Mouse (Mus musculus): ENCODE measurements around the gene Ccdc24.

The Ccdc24 gene

DNA sequence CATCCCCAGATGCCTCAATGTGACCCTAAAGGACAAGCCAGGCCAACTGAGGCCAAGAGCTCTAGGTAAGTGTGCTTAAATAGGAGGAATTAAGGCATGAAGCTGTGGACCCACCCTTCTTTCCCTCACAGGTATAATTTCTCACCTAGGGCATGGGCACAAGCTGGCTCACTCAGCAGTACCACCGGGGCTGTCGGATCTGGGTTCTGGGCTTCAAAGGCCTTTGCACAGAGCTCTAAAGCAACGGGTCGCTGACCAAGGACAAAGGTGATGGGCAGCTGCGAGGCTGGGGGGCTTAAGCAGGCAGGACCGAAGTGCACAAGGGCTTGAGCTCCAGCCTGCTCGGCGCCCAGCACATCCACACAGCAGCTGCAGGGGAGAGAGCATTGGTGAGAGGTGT, 18.4 kb upstream of the Ccdc24 start:
- DNase-seq (ENCODE audit: low spot score): no peak

DNA sequence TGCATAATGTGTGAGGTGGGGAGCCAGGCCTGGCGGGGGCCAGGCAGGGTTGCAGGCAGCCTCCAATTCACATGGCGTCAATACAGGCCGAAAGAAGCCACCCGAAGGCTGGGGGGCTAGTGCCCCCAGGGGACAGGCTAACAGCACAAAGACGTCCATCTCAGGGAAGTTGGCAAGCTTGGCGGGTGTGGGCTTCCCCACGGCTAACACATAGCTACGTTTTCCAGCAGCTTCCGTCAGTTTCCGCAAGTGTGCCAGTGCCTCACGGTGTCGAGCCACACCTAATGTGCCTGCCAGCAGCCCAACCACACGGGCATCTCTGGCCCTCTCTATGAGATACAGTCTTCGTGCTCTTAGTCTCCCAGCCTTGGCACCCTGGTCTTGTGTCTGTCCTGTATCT, 17.7 kb upstream of the Ccdc24 start:
- DNase-seq (ENCODE audit: low spot score): no peak

DNA sequence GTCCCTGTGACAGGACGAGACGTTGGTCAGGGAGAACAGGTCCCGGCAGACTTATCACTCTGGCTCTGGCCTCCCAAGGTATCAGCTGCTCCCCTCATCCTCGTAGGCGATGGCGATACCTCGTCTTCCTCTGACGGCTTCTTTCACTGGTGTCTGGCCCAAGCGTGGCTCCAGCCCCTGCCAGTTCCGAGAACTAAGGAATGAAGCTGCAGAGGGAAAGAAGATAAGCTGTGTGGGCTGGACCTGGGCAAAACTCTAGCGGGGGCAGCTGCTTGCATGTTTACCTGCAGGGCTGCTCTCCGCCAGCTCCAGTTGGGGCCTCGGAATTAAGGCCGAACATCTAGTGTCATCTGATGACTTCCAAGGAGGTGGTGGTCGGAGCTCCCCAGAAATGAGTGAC, 17.1 kb upstream of the Ccdc24 start:
- no peak for DNase-seq (ENCODE audit: low spot score)

DNA sequence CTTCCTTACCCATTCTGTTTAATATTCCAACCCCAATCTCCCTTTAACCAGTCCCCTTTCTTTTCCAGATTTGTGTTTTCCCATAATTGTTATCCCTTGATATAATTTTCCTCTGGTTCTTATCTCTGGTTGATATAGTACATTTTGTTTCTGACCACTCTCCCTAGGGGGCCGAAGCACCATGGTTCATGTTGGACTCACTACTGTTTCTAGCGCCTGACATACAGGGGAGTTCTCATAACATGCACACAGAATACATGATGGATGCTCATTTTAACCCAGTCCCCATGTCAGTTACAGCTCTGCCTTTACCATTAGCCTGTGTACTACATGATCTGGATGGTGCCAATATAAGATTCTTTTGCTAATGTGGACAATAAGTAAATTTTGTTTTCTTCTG, 15.6 kb upstream of the Ccdc24 start:
- no peak for DNase-seq (ENCODE audit: low spot score)

DNA sequence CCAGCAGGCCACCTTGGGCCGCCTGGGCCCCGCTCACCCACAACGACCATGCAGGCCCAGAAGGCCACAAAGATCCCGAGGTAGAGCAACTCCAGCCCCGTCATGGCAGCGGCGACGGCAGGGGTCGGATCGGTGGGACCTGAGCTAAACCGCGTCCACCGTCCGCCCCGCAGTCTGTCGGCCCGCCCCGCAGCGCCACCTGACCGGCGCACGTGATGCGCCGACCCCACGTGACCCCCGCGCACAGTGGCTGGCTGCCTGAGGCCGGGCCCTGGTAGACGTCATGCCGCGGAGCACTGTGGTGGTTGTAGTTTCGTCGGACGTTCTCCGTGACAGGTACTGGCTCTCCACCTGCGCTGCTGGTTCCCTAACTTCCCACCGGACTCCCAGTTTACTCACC, 14.8 kb upstream of the Ccdc24 start, which contains the start of gene Atp6v0b:
Gene Atp6v0b (minus strand): TSS at position 201 of the 400 bp plus-strand sequence.
- DNase-seq (ENCODE audit: low spot score): peak; percentile 93

DNA sequence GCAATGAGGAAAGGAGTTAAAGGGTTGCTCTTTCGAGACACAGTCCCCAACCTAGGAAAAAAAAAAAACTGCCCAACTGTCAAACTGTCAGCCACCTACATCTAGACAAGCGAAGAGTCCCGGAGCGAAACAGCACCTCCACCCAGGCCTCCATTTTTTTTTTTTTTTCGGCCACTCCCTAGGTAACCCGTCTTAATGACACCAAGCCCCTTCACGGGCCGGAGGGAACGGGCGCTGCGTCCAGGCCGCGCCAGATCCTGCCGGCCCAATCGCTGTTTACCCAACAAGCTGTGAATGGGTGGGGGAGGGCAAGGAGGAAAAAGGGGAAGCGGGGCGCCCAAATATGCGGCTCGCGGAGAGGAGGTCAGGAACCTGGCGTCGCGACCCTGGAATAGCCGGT, 14.3 kb upstream of the Ccdc24 start:
- DNase-seq (ENCODE audit: low spot score): no peak

DNA sequence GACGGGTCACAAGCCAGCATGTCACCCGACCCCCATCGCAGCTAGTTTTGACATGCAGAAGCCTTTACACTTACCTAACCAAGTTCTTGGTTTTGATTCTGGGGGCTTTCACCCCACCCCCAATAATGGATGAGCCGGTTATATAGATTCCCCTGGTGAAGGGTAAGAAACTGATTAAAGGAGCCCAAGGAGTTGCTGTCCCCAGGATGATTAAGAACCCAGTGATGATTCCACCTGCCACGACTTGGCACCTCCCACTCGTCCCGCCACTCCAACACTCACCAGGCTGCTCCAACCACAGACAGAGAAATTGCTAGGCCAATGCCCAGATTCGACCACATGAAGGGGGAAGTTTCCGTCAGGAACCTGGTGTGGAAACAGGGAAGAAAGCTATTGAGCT, 13.6 kb upstream of the Ccdc24 start:
- no peak for DNase-seq (ENCODE audit: low spot score)

DNA sequence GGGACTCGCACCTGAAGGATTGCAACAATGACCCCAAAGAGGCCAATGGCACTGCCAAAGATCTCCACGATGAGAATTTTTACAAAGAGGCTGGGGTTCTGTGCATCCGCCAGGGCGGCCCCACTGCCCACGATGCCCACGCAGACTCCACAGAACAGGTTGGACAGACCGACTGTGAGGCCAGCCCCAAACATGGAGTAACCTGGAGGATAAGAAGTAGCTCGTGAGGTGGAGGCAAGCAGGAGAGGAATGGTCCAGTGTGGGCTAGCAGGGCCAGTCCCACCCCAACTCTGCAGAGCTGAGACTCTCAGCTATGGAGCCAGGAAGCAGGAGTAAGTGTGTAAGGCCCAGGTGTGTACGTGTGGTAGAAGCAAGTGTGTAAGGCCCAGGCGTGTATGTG, 12.7 kb upstream of the Ccdc24 start:
- DNase-seq (ENCODE audit: low spot score): no peak

DNA sequence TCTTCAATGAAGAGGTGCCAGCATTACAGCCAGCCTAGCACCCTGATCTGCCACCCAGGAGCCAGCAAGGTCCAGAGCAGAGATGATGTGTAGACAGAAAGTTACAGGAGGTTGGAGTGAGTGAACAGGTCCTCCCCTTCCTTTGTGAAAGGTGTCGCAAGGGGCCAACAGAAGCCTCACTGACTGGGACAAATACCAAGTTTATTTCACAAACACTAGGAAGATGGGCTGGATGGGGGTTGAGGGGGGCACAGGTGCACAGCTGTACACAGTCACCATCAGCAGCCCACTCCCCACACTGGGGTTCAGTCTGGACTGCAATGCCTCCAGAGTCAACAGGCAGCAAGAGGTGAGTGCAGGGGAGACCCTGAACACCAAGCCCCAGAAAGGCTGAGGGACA, 11.8 kb upstream of the Ccdc24 start:
- no peak for DNase-seq (ENCODE audit: low spot score)

DNA sequence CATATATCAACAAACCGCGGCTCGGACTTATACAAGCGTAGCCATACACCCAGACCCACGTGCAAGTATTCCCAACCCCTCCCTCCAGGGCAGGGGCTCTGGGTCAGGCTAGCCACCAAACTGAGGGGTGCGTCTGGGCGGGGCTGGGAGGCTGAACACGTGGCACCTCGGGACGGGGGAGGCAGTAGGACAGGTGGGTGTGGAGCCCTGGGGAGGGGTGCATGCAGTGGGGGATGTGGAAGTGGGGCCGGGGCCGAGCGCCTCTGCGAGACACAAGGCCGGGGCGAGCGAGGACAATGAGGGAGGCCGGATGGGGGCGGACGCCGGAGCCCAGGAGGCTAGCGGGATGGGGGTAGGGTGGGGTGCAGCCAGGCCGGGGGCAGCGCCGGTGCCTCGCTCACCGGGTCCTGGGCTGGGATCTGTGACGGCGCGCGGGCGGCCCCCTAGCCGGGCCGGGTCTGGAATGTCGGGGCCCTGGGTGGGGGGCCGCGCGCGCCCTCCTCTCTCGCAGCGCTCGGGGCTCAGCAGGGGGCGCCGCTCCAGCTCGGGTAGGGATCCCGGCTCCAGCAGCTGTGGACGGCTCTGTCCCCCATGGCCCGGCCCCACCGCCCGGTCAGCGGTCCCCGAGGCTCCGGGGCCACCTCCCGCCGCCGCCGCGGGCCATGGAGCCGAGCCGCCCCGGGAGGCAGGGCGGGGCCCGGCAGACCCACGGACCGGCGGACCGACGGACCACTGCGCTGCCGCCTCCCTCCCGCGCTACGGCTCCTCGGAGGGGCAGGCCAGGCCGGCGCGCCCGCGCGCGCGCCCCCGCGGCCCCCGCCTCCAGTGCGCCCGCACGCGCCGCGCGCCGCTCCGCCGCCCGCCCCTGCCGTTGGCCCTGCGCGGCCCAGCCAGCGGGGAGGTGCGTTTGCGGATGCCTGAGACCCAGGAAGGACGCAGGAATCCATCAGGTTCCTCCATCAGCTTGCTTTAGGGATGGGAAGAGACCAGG, 10.6 kb upstream of the Ccdc24 start, which contains the start of gene B4galt2:
Gene B4galt2 (minus strand): TSS at position 787 of the 991 bp plus-strand sequence.
- DNase-seq (ENCODE audit: low spot score): peak; percentile 67

DNA sequence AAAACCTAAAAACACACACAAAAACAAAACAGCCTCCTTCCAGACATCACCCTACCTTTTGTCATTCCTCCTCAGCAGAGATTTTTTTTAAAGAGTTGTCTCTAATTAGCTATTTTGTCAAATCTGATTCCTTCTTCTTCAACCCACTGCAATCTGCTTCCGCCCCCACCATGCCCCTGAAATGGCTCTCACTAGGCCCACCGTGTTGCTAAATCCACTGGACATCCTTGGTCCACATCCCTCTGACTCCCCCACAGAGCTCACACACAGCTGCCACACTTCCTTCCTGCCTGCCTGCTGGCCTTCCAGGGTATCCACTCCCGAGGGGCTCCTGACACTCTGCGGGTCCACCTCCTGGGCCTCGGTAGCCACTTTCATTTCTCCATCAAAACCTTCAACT, 6.3 kb upstream of the Ccdc24 start:
- DNase-seq (ENCODE audit: low spot score): no peak

DNA sequence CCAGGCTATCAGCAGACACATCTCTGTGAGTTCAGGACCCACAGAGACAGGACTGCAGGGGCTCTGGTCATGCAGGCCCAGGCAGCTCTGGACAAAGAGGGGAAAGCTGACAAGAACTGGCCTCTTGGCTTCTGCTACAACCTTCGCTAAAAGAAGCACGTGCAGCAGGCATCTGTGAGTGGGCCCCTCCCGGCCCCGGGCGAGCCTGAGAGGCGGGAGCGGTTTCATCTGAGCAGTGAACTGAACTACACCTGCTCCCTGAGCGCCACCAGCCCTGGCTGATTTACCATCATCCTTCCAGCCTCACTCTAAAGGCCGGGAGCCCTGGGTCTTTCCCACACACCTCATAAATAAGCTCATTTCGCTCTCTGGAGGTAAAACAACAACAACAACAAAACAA, 5.9 kb upstream of the Ccdc24 start:
- no peak for DNase-seq (ENCODE audit: low spot score)

DNA sequence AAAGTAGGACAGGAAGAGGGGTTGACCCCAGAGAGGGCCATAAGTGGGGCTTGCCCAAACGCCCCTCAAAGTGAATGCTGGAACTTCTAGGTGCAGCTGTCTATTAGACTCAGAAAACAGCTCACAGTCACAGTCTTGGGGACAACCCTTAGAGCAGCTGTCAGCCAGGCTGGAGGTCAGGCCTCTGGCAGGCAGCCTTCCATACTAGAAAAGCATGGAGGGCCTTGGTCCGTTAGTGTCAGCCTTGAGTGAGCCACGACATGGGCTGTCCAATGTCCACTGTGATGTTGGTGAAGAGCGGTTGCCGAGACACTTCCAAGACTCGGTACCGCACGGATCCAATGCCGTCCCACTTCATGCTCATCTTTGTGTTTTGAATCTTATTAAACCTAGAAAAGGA, 1.3 kb upstream of the Ccdc24 start:
- DNase-seq (ENCODE audit: low spot score): no peak

DNA sequence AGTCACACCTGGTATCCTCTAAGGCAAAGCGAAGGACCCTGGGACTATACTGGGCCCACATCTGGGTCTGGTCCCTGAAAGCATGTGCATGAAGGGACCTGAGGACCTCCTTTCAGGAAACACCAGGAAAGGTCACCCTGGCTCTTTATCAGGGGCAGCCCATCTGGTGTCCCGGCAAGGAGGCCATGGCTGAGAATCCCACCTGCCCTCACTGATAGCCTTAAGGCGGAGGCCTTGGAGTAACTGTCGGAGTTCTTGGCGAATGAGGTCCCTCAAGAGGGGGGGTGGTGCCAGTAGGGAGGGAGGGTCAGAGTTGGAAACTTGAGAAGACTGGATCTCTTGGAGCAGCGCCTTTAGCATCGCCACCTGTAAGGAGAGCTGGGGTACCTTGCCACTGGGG, 570 bp downstream of the Ccdc24 start:
- no peak for DNase-seq (ENCODE audit: low spot score)

DNA sequence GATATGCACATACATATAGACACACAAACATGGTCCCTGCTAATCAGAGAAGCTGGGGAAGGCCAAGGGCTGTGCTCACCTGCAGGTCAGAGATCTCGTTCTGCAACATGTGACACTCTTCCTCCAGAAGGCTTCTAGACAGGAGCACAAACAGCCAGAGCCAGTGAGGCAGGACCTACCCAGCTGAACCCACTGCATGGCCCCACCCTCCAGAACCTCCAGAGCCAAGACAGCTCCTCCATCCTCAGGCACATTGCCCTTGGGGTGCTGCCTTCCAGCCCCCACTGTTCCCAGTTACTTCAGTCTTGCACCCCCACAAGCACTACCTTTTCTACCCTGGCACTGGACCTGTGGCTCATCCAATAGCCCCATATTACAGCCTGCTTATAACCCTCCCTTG, 1.9 kb downstream of the Ccdc24 start:
- DNase-seq (ENCODE audit: low spot score): no peak

DNA sequence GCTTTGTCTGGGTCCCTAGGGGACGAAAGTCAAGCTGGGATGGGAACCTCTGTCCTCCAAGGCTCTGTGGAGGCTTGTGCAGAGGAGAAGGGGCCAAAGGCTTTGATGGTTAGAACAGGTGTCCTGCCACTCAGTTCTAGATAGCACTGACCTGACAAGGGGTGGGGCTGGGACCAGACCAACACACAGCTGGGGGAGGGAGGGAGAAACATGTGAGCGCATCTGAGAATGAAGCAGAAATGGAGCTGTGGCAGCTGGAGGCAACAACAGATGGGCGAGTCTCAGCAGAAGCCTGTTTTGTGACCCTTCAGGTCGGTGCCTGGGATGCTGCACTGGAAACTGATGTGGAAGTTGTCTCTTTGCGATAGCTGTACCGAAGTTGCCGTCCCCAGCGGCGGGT, 3.0 kb downstream of the Ccdc24 start:
- no peak for DNase-seq (ENCODE audit: low spot score)

DNA sequence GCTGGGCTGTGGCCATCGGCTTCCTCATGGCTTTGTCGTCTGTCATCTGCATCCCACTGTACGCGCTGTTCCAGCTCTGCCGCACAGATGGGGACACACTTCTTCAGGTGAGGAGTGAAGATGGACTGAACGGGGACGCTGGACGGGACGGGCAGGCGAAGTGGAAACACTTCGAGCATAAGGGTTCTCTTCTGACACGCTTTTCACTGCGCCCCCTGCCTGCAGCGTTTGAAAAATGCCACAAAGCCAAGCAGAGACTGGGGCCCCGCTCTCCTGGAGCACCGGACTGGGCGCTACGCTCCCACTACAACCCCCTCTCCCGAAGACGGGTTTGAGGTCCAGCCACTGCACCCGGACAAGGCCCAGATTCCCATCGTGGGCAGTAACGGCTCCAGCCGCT, 4.5 kb downstream of the Ccdc24 start:
- peak; percentile 35 for DNase-seq (ENCODE audit: low spot score)

DNA sequence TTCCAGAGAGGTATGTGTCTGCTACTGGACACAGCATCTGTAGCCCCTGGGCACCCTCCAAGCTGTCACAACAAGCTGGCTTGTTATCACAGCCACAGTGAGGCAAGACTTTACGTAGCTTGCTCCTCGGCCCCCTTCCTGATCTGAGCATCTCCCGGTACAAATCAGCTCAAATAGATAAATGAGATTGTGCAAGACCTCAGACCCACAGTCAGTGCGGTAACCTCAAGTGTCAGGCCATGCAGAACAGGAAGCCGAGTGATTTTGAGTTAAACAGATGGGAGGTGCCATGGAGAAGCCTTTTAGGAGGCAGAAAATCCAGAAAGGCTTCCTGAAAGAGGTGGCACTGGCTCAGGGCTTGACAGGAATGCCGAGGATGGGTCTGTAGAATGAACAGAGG, 5.4 kb downstream of the Ccdc24 start:
- DNase-seq (ENCODE audit: low spot score): no peak

DNA sequence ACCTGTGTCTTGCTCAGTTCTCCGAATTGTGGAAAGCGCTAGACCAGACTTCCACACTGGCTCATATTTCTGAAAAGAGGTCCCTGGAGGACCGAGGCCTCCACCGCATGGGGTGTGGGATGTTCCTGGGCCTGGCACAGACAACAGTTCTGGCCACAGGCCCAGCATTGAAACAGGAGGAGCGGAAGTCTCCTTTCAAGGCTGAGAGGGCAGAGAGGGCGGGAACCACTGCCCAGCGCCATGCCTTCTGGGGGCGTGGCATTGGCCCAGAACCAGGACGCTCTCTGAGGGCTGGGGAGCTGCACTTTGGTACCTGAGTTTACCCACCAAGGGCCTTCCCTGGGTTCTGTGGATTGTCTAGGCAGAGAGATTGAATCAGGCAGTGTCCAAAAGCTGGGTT, 6.3 kb downstream of the Ccdc24 start:
- no peak for DNase-seq (ENCODE audit: low spot score)

DNA sequence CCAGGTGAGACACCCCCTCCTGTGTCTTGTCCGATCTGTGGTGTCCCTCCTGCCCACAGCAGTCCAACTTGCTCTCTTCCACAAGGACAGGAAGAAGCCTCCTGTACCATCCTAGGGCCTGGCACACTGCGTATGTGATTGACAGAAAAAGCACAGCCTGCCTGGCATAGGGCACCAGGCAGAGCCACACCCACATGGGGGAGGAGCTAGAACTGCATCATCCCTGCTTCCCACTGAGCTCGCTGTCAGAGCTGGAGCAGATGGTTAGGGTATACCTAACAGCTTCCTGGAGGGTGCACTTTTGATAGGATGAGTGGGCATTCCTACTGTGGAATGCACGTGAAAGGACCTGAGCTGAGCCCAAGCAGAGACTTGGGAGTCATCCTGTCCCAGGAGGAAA, 9.5 kb downstream of the Ccdc24 start:
- DNase-seq (ENCODE audit: low spot score): no peak

DNA sequence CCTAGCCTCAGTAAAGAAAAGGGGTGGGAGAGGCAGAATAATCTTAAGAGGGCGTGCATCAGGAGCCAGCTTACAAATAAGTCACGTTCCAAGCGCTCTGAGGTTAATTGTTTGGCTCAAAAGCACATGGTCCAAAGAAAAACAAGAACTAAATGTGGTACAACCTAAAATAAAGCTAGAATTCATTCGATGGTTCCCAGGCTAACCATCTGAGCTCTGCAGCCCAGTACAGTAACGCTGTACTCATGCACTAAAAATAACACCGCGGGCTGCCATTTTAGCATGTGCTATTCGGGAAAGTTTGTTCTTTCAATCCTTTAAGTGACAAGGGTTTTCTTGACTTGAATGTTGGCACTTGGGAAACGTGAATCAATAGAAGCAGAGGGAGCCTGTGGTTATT, 11.8 kb downstream of the Ccdc24 start:
- DNase-seq (ENCODE audit: low spot score): no peak

DNA sequence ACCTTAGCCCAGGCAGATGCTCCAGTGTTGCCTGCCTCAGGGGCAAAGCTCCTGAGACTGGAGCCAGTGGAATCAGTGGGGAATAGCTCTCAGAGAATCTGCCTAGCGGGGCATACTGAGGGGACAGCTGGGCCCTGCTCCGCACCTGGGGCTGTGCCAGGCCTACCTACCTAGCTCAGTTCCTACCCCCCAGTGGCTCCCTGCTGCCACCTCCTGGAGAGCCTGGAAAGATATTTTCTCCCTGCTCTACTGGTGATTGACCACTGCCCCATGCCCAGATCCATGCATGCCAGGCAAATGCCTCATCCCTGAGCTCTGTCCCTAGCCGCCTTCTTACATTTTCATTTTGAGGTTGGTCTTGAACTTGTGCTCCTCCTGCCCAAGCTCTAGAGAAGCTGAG, 13.6 kb downstream of the Ccdc24 start:
- DNase-seq (ENCODE audit: low spot score): no peak

DNA sequence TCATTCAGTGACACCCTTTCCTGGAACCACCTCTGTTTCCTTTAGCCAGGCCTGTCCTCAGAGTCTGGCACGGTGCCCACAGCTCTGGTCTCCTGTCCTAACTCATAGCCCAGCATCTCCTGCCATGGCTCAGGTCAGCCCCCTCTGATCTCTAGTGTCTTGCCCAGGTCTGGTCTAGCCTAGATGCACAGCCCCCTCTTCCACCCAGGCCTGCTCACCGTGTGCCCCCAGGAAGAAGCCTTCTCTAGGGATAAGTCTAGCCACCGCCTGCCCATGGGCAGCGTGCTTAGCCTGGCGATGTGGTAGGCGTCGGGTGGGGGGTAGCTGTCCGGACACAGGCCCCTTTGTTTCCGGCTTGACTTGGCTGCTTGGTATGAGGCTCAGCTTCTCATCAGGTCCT, 17.2 kb downstream of the Ccdc24 start:
- DNase-seq (ENCODE audit: low spot score): no peak
